Mouse (Mus musculus) liver, embryonic 13.5 days (tissue): ENCODE measurements around the gene Irgq. TPM values are rescaled to one million over a fixed set of nuclear protein-coding genes. Genes with fewer than 3 reads are reported as not detected.

Source experiments
- ATAC-seq: fragments of 200-750 bp; cut with Nextera tagmentation; 2 replicates; pipeline ENCODE4 v1.8.0; 2017; ENCODE audit warnings: low read depth, mild to moderate bottlenecking, moderate number of reproducible peaks, moderate library complexity
- DNase-seq: peaks from one replicate; pipeline ENCODE4 v3.0.0; 2022
- H3K27ac ChIP-seq: fragments of 300-500 bp; sonication (generic); 2 replicates; pipeline ENCODE4 v1.5.1; 2015; ENCODE audit warnings: moderate library complexity, mild to moderate bottlenecking, inconsistent platforms
- H3K27me3 ChIP-seq: fragments of 300-500 bp; sonication (generic); 2 replicates; pipeline ENCODE4 v1.6.1; 2015; ENCODE audit warnings: mild to moderate bottlenecking, inconsistent platforms
- H3K36me3 ChIP-seq: fragments of 300-500 bp; sonication (generic); 2 replicates; pipeline ENCODE4 v1.6.1; 2015; ENCODE audit warnings: mild to moderate bottlenecking, inconsistent platforms
- H3K4me1 ChIP-seq: fragments of 300-500 bp; sonication (generic); replicated peaks from 2 replicates; pipeline ENCODE4 v1.6.1; 2015; ENCODE audit warnings: inconsistent platforms
- H3K4me2 ChIP-seq: fragments of 300-500 bp; sonication (generic); 2 replicates; pipeline ENCODE4 v1.6.1; 2015; ENCODE audit warnings: inconsistent platforms, mild to moderate bottlenecking, moderate library complexity
- H3K4me3 ChIP-seq: fragments of 300-500 bp; sonication (generic); replicated peaks from 2 replicates; pipeline ENCODE4 v1.5.1; 2015; ENCODE audit warnings: mild to moderate bottlenecking, inconsistent platforms
- H3K9ac ChIP-seq: fragments of 300-500 bp; sonication (generic); 2 replicates; pipeline ENCODE4 v1.6.1; 2015; ENCODE audit warnings: mild to moderate bottlenecking, inconsistent platforms
- H3K9me3 ChIP-seq: fragments of 300-500 bp; sonication (generic); replicated peaks from 2 replicates; pipeline ENCODE4 v1.6.1; 2016; ENCODE audit warnings: inconsistent platforms
- WGBS: fragments of 180-500 bp; shearing (Covaris S2); methylation state at CpG from one replicate; pipeline ENCODE4 v1.1.7; 2015; ENCODE audit not compliant: insufficient replicate concordance; 5-methylcytosine and 5-hydroxymethylcytosine counted together
- polyA plus RNA-seq: library from polyadenylated mRNA; unstranded; fragments of >200 nt; fragmentation: Nextera tagmentation; extraction: Ambion mirVana; gene quantifications from 2 replicates; pipeline ENCODE4 v1.2.1, GENCODE M21; 2015

Gene Irgq
- polyA plus RNA-seq, 1 experiment from 2014 or later: 0.99 TPM

DNA sequence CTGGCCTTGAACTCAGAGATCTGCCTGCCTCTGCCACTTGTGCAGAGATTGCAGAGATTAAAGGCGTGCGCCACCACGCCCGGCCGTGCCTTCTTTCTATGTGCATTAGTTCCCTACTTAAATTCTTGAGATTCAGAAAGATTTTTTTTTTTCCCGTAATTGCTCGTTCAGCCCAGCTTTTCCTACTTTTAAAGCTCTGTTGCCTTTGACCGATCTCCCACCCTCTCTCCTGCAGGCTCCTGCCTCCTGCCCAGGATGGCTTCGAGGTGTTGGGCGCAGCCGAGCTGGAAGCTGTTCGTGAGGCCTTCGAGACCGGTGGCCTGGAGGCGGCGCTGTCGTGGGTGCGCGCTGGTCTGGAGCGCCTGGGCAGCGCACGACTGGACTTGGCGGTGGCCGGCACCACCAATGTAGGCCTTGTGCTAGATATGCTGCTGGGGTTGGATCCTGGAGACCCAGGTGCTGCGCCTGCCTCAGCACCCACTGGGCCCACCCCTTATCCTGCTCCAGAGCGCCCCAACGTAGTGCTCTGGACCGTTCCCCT, 2.6 kb downstream of the Irgq start:
- no peak for DNase-seq
- WGBS: 87% methylated on average over 28 of the region's 28 CpGs
- ATAC-seq: no peak

DNA sequence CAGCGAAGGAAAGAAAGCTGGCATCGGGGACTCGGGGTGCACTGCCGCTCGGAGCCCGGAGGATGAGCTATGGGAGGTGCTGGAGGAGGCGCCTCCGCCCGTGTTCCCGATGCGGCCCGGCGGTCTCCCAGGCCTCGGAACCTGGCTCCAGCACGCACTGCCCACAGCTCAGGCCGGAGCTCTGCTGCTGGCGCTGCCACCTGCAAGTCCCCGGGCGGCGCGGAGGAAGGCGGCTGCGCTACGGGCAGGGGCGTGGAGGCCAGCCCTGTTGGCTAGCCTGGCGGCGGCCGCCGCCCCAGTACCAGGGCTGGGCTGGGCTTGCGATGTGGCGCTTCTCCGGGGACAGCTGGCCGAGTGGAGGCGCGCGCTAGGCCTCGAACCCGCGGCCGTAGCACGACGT, 3.3 kb downstream of the Irgq start:
- WGBS: 69% methylated on average over 42 of the region's 42 CpGs
- DNase-seq (no peak), ATAC-seq (no peak)

More for the DNA sequence above, 2.6 kb downstream of the Irgq start:
- Histone ChIP-seq H3K36me3 (peaks cover 20% of the 10 kb centered on the region), H3K4me1 (peaks cover 32% of the 10 kb centered on the region), H3K4me3 (no peak overlapping the region), H3K9me3 (no peaks in the 10 kb centered on the region), H3K27ac (no peak overlapping the region), H3K9ac (no peak overlapping the region), H3K27me3 (no peaks in the 10 kb centered on the region), H3K4me2 (no peak overlapping the region)

DNA sequence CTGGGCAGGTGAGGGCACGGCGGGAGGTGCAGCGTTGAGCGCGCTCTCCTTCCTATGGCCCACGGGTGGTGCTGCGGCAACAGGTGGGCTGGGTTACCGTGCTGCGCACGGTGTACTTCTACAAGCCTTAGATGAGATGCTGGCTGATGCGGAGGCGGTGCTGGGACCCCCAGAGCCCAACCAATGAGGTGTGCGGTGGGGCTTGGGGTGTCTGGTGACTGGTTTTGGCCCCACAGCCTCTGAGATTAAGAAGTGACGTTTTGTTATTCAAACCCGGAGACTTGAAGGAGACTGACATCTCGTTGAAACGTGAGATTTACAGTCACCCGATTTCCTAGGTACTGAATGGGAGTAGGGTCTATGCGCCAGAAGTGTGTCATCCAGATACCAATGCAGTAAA, 3.8 kb downstream of the Irgq start:
- H3K27ac ChIP-seq: no peak overlapping the region
- no peak for DNase-seq
- H3K4me2 ChIP-seq: no peak overlapping the region
- H3K9me3 ChIP-seq: no peaks in the 10 kb centered on the region
- H3K27me3 ChIP-seq: no peaks in the 10 kb centered on the region
- no peak overlapping the region for H3K9ac ChIP-seq
- peaks cover 20% of the 10 kb centered on the region for H3K36me3 ChIP-seq
- WGBS: 76% methylated on average over 19 of the region's 19 CpGs
- ATAC-seq: no peak
- H3K4me3 ChIP-seq: no peak overlapping the region
- H3K4me1 ChIP-seq: peaks cover 27% of the 10 kb centered on the region

More for the DNA sequence above, 3.3 kb downstream of the Irgq start:
- peaks cover 32% of the 10 kb centered on the region for H3K4me1 ChIP-seq
- H3K27me3 ChIP-seq: no peaks in the 10 kb centered on the region
- H3K27ac ChIP-seq: no peak overlapping the region
- no peaks in the 10 kb centered on the region for H3K9me3 ChIP-seq
- H3K4me2 ChIP-seq: no peak overlapping the region
- H3K4me3 ChIP-seq: no peak overlapping the region
- H3K9ac ChIP-seq: no peak overlapping the region
- peaks cover 20% of the 10 kb centered on the region for H3K36me3 ChIP-seq

GRCm38 (mm10) chr7:24537081-24537480, 6.6 kb downstream of the Irgq start:
- Histone ChIP-seq H3K36me3 (peaks cover 20% of the 10 kb centered on the region), H3K4me2 (no peak overlapping the region), H3K27me3 (no peaks in the 10 kb centered on the region), H3K4me1 (peaks cover 12% of the 10 kb centered on the region), H3K27ac (no peak overlapping the region), H3K9ac (no peak overlapping the region), H3K4me3 (no peak overlapping the region), H3K9me3 (no peaks in the 10 kb centered on the region)
- no peak for ATAC-seq
- DNase-seq: no peak
- WGBS: 74% methylated on average over 4 of the region's 4 CpGs

DNA sequence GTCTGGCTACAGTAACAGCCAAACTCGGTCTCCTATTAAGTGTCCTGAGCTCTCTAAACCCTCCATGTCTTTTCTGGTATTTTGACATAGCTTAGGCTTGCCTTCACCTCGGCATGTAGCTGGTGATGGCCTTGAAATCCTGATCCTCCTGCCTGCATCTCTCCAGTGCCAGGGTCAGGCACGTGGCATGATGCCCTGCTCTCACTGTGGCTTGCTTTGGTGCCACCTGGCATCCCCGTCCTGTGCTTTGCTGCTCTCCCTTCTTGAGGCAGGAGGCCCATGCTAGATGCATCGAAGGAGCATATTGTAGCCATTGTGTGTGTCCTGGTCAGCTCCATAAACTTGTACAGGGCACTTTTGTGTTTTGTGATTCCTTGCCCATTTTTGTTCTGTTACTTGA, 7.1 kb downstream of the Irgq start:
- Histone ChIP-seq H3K27ac (no peak overlapping the region), H3K27me3 (no peaks in the 10 kb centered on the region), H3K9me3 (no peaks in the 10 kb centered on the region), H3K9ac (no peak overlapping the region), H3K36me3 (peaks cover 17% of the 10 kb centered on the region), H3K4me3 (no peak overlapping the region), H3K4me2 (no peak overlapping the region), H3K4me1 (peaks cover 7% of the 10 kb centered on the region)
- ATAC-seq: no peak
- 65% methylated on average over 5 of the region's 5 CpGs for WGBS
- DNase-seq: no peak

DNA sequence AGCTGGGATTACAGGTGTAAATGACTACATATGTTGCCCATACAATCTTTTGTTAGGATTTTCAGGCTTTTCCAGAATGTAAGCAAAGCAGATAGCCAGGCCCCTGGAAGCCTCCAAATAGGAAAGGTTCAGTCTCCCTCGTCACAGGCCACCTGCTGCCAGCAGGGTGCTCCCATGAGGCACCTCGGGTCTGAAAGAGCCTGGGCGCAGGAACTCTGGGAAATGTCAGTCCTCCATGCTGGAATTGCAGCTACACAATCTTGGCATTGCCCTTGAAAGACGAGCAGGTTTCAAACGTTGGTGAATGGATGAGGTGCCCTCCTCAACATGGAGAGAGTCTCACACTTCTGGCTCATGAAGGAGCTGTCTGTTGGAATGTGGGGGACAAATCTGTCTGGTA, 7.7 kb downstream of the Irgq start:
- DNase-seq: no peak
- H3K9me3 ChIP-seq: no peaks in the 10 kb centered on the region
- peaks cover 14% of the 10 kb centered on the region for H3K36me3 ChIP-seq
- H3K27me3 ChIP-seq: no peaks in the 10 kb centered on the region
- 30% methylated on average over 5 of the region's 5 CpGs for WGBS
- H3K9ac ChIP-seq: no peak overlapping the region
- no peak overlapping the region for H3K27ac ChIP-seq
- peaks cover 6% of the 10 kb centered on the region for H3K4me1 ChIP-seq
- ATAC-seq: no peak
- no peak overlapping the region for H3K4me3 ChIP-seq
- H3K4me2 ChIP-seq: no peak overlapping the region

- Histone ChIP-seq H3K9me3 (no peaks in the 10 kb centered on the region), H3K27ac (no peak overlapping the region), H3K4me2 (no peak overlapping the region), H3K36me3 (peaks cover 9% of the 10 kb centered on the region), H3K4me1 (peaks cover 6% of the 10 kb centered on the region), H3K9ac (no peak overlapping the region), H3K27me3 (no peaks in the 10 kb centered on the region), H3K4me3 (no peak overlapping the region)
- DNase-seq (no peak), ATAC-seq (no peak)
- 45% methylated on average over 5 of the region's 5 CpGs for WGBS
These were observed 8.2 kb downstream of the Irgq start for GRCm38 (mm10) chr7:24538701-24539100.

- H3K36me3 ChIP-seq: no peaks in the 10 kb centered on the region
- ATAC-seq: no peak
- H3K9ac ChIP-seq: no peak overlapping the region
- 0 out of 2 replicates have a peak, but pooled peaks cover 2% of the 10 kb centered on the region for H3K9me3 ChIP-seq
- no peak overlapping the region for H3K4me3 ChIP-seq
- no peak overlapping the region for H3K4me2 ChIP-seq
- no peak for DNase-seq
- 78% methylated on average over 4 of the region's 4 CpGs for WGBS
- peaks cover 6% of the 10 kb centered on the region for H3K4me1 ChIP-seq
- no peak overlapping the region for H3K27ac ChIP-seq
- no peaks in the 10 kb centered on the region for H3K27me3 ChIP-seq
These were observed 9.2 kb downstream of the Irgq start for GRCm38 (mm10) chr7:24539686-24540085.

GRCm38 (mm10) chr7:24544506-24544905, 14.0 kb downstream of the Irgq start:
- H3K27ac ChIP-seq: no peak overlapping the region
- no peak for DNase-seq
- peaks cover 10% of the 10 kb centered on the region; the same call in 1 of the 2 replicates for H3K36me3 ChIP-seq
- no peaks in the 10 kb centered on the region for H3K27me3 ChIP-seq
- WGBS: 50% methylated on average over 2 of the region's 2 CpGs
- ATAC-seq: no peak
- H3K4me1 ChIP-seq: peaks cover 26% of the 10 kb centered on the region
- H3K9ac ChIP-seq: no peak overlapping the region
- 0 out of 2 replicates have a peak, but pooled peaks cover 4% of the 10 kb centered on the region for H3K9me3 ChIP-seq
- no peak overlapping the region for H3K4me3 ChIP-seq
- H3K4me2 ChIP-seq: no peak overlapping the region

DNA sequence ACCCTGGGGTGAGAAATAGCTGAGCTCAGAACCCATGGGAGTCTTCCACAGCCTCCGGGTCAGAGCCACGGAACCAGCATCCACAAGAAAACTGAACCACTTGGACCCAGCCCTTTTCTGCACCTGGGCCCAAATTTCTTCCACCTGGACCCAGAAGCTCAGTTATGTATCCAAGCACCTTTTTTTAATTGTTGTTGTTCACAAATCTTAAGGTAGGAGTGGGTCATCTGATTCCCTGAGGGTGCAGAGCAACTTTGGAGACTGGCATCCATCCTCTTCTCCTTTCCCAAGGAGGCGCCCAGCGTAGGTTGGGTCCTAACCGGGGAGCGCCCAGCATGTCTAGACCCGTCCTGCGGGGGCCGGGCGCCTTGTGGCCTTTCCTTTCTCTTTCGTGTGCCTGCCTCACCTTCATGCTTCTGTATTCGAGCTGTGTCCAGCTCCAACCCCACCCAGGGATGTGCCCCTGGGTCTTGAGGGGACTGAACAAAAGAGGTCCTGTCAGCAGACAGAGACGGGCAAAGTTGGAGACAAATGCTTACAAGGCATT, 15.7 kb downstream of the Irgq start, which contains the start of the genes Pinlyp and Xrcc1:
Gene Pinlyp, minus strand, starts transcription at position 51 of the 547 bp plus-strand sequence.
Gene Xrcc1, plus strand, starts transcription at position 222 of the 547 bp plus-strand sequence.
- Histone ChIP-seq H3K4me2 (peak within 1 kb of the TSS; percentile 78), H3K9ac (peak within 1 kb of the TSS; percentile 87), H3K4me1 (peaks cover 24% of the 10 kb centered on the region), H3K9me3 (0 out of 2 replicates have a peak, but pooled peaks cover 4% of the 10 kb centered on the region), H3K27ac (peak within 1 kb of the TSS; percentile 68), H3K36me3 (peaks cover 22% of the 10 kb centered on the region), H3K27me3 (no peaks in the 10 kb centered on the region), H3K4me3 (peak within 1 kb of the TSS; percentile 83)
- ATAC-seq: no peak
- DNase-seq: no peak
- WGBS: 43% methylated on average over 13 of the region's 13 CpGs

- H3K27ac ChIP-seq: peak overlapping the region; percentile 68
- H3K4me2 ChIP-seq: peak overlapping the region; percentile 78
- no peaks in the 10 kb centered on the region for H3K27me3 ChIP-seq
- H3K4me1 ChIP-seq: peaks cover 28% of the 10 kb centered on the region
- H3K9me3 ChIP-seq: 0 out of 2 replicates have a peak, but pooled peaks cover 4% of the 10 kb centered on the region
- under 1% methylated on average over 57 of the region's 57 CpGs for WGBS
- peaks cover 25% of the 10 kb centered on the region for H3K36me3 ChIP-seq
- peak overlapping the region; percentile 87 for H3K9ac ChIP-seq
- H3K4me3 ChIP-seq: peak overlapping the region; percentile 83
- ATAC-seq: peak; percentile 97
- DNase-seq: peak; percentile 99
These were observed 16.3 kb downstream of the Irgq start for GRCm38 (mm10) chr7:24546634-24547389.
